Mouse (Mus musculus) heart, embryonic 14.5 days (tissue): Measurements from ENCODE around the gene Prmt3. TPM values are rescaled to one million over a fixed set of nuclear protein-coding genes. Genes with fewer than 3 reads are reported as not detected.

Experiments used
- ATAC-seq: fragments of 200-750 bp; cut with Nextera tagmentation; 2 replicates; pipeline ENCODE4 v1.8.0; 2017; ENCODE audit warnings: low read depth, moderate TSS enrichment; ENCODE audit not compliant: insufficient number of reproducible peaks, insufficient read depth, low FRiP score
- H3K27ac ChIP-seq, 2 experiments: fragments of 200-500 bp in 1 of 2; fragments of 300-500 bp in 1 of 2; sonication (generic) in 1 of 2; replicated peaks in 1 of 2; 2 replicates each; pipeline ENCODE4 v1.5.1; 2012 to 2014; ENCODE audit warnings: low read depth in 2 of 2, low read length in 2 of 2, control low read depth in 1 of 2, mild to moderate bottlenecking in 1 of 2, mixed read lengths in 1 of 2; ENCODE audit not compliant: control insufficient read depth in 1 of 2, insufficient read depth in 1 of 2
- H3K27me3 ChIP-seq: fragments of 300-500 bp; sonication (generic); 2 replicates; pipeline ENCODE4 v1.6.1; 2014; ENCODE audit warnings: mild to moderate bottlenecking, low read length, control low read depth; ENCODE audit not compliant: control insufficient read depth, insufficient read depth
- H3K36me3 ChIP-seq: fragments of 300-500 bp; sonication (generic); 2 replicates; pipeline ENCODE4 v1.6.1; 2014; ENCODE audit warnings: mild to moderate bottlenecking, control low read depth, low read length, mixed read lengths; ENCODE audit not compliant: control insufficient read depth, insufficient read depth
- H3K4me1 ChIP-seq, 2 experiments: fragments of 200-500 bp in 1 of 2; fragments of 300-500 bp in 1 of 2; sonication (generic) in 1 of 2; 2 replicates each; pipeline ENCODE4 v1.6.1; 2012 to 2014; ENCODE audit warnings: low read length in 2 of 2, control low read depth in 1 of 2, mixed read lengths in 1 of 2; ENCODE audit not compliant: control insufficient read depth in 2 of 2, insufficient read depth in 2 of 2
- H3K4me2 ChIP-seq: fragments of 300-500 bp; sonication (generic); 2 replicates; pipeline ENCODE4 v1.6.1; 2014; ENCODE audit warnings: mild to moderate bottlenecking, low read length
- H3K4me3 ChIP-seq, 2 experiments: fragments of 200-500 bp in 1 of 2; fragments of 300-500 bp in 1 of 2; sonication (generic) in 1 of 2; 2 replicates each; pipeline ENCODE4 v1.5.1; 2012 to 2014; ENCODE audit warnings: low read length in 2 of 2, mild to moderate bottlenecking in 2 of 2, control low read depth in 1 of 2, low read depth in 1 of 2, moderate library complexity in 1 of 2; ENCODE audit not compliant: control insufficient read depth in 1 of 2, insufficient read depth in 1 of 2
- H3K9ac ChIP-seq: fragments of 300-500 bp; sonication (generic); 2 replicates; pipeline ENCODE4 v1.6.1; 2014; ENCODE audit warnings: mild to moderate bottlenecking, low read length
- H3K9me3 ChIP-seq: fragments of 300-500 bp; sonication (generic); 2 replicates; pipeline ENCODE4 v1.6.1; 2016; ENCODE audit warnings: low read length, control low read depth; ENCODE audit not compliant: control insufficient read depth
- WGBS: fragments of 180-500 bp; shearing (Covaris S2); extraction: QIAGEN DNeasy Blood & Tissue Kit; methylation state at CpG from one replicate; pipeline ENCODE4 v1.1.7; 2014; 5-methylcytosine and 5-hydroxymethylcytosine counted together
- polyA plus RNA-seq: library from polyadenylated mRNA; unstranded; fragments of >200 nt; fragmentation: Nextera tagmentation; extraction: Ambion mirVana; gene quantifications from 2 replicates; pipeline ENCODE4 v1.2.1, GENCODE M21; 2014

The Prmt3 gene
- polyA plus RNA-seq, 1 experiment from 2014 or later = 45.7 TPM

- WGBS = 81% methylated on average over 3 of the region's 3 CpGs
- no peaks in the 10 kb centered on the region for H3K9me3 ChIP-seq
These were observed 80.1 kb downstream of the Prmt3 start for GRCm38 (mm10) chr7:49858257-49858656.

GRCm38 (mm10) chr7:49859820-49860219 lies 81.7 kb downstream of the Prmt3 start:
- no peak overlapping the region for H3K27ac ChIP-seq
- no peak overlapping the region for H3K4me3 ChIP-seq
- 94% methylated on average over 3 of the region's 3 CpGs for WGBS
- no peaks in the 10 kb centered on the region for H3K9me3 ChIP-seq
- no peak overlapping the region for H3K4me2 ChIP-seq
- H3K9ac ChIP-seq = no peak overlapping the region
- ATAC-seq = no peak
- H3K27me3 ChIP-seq = no peaks in the 10 kb centered on the region
- H3K36me3 ChIP-seq = peaks cover 23% of the 10 kb centered on the region
- H3K4me1 ChIP-seq = peaks cover 2 to 7% of the 10 kb centered on the region in 2 experiments; a peak in 2 of 4 replicates

More at GRCm38 (mm10) chr7:49858257-49858656, 80.1 kb downstream of the Prmt3 start:
- Histone ChIP-seq H3K27ac (no peak overlapping the region), H3K9ac (no peak overlapping the region), H3K4me1 (peaks cover 2 to 14% of the 10 kb centered on the region in 2 experiments; a peak in 3 of 4 replicates), H3K27me3 (no peaks in the 10 kb centered on the region), H3K4me3 (no peak overlapping the region), H3K36me3 (peaks cover 27% of the 10 kb centered on the region), H3K4me2 (no peak overlapping the region)
- ATAC-seq = no peak

- Histone ChIP-seq H3K4me2 (no peak overlapping the region), H3K9me3 (no peaks in the 10 kb centered on the region), H3K27me3 (no peaks in the 10 kb centered on the region), H3K27ac (no peak overlapping the region), H3K9ac (no peak overlapping the region), H3K4me1 (peaks cover 2 to 7% of the 10 kb centered on the region in 2 experiments; a peak in 2 of 4 replicates), H3K4me3 (no peak overlapping the region), H3K36me3 (peaks cover 23% of the 10 kb centered on the region)
- no peak for ATAC-seq
- WGBS = 95% methylated on average over 2 of the region's 2 CpGs
These were observed 83.0 kb downstream of the Prmt3 start for GRCm38 (mm10) chr7:49861196-49861595.

GRCm38 (mm10) chr7:49863753-49864152 lies 85.6 kb downstream of the Prmt3 start:
- no peak overlapping the region for H3K9ac ChIP-seq
- peaks cover 7% of the 10 kb centered on the region; the same call in 1 of the 2 replicates for H3K36me3 ChIP-seq
- H3K9me3 ChIP-seq = no peaks in the 10 kb centered on the region
- H3K27ac ChIP-seq = no peak overlapping the region
- H3K27me3 ChIP-seq = no peaks in the 10 kb centered on the region
- H3K4me1 ChIP-seq = peaks cover 2 to 7% of the 10 kb centered on the region in 2 experiments; a peak in 2 of 4 replicates
- WGBS = 63% methylated on average over 3 of the region's 3 CpGs
- no peak for ATAC-seq
- H3K4me2 ChIP-seq = no peak overlapping the region
- no peak overlapping the region for H3K4me3 ChIP-seq

GRCm38 (mm10) chr7:49869656-49870055 lies 91.5 kb downstream of the Prmt3 start:
- ATAC-seq = no peak
- peaks cover 2 to 5% of the 10 kb centered on the region in 2 experiments; a peak in 3 of 4 replicates for H3K4me1 ChIP-seq
- H3K4me3 ChIP-seq = no peak overlapping the region
- no peak overlapping the region for H3K27ac ChIP-seq
- no peaks in the 10 kb centered on the region for H3K36me3 ChIP-seq
- H3K27me3 ChIP-seq = no peaks in the 10 kb centered on the region
- no peaks in the 10 kb centered on the region for H3K9me3 ChIP-seq
- H3K4me2 ChIP-seq = no peak overlapping the region
- WGBS = 53% methylated on average over 5 of the region's 5 CpGs
- H3K9ac ChIP-seq = no peak overlapping the region

GRCm38 (mm10) chr7:49870276-49870675 lies 92.1 kb downstream of the Prmt3 start:
- H3K4me2 ChIP-seq = no peak overlapping the region
- H3K27me3 ChIP-seq = no peaks in the 10 kb centered on the region
- no peaks in the 10 kb centered on the region for H3K36me3 ChIP-seq
- no peaks in the 10 kb centered on the region for H3K9me3 ChIP-seq
- WGBS = 53% methylated on average over 3 of the region's 3 CpGs
- H3K4me3 ChIP-seq = no peak overlapping the region
- H3K27ac ChIP-seq = no peak overlapping the region
- peaks cover 2 to 5% of the 10 kb centered on the region in 2 experiments; a peak in 3 of 4 replicates for H3K4me1 ChIP-seq
- no peak overlapping the region for H3K9ac ChIP-seq
- ATAC-seq = no peak

GRCm38 (mm10) chr7:49877307-49877706 lies 99.2 kb downstream of the Prmt3 start:
- WGBS = 72% methylated on average over 5 of the region's 5 CpGs
- ATAC-seq = no peak

GRCm38 (mm10) chr7:49879051-49879450 lies 100.9 kb downstream of the Prmt3 start:
- Histone ChIP-seq H3K9ac (no peak overlapping the region), H3K4me1 (peaks cover 9 to 12% of the 10 kb centered on the region in 2 experiments), H3K36me3 (no peaks in the 10 kb centered on the region), H3K4me2 (no peak overlapping the region), H3K9me3 (no peaks in the 10 kb centered on the region), H3K27ac (no peak overlapping the region), H3K4me3 (no peak overlapping the region), H3K27me3 (no peaks in the 10 kb centered on the region)
- WGBS = 81% methylated on average over 13 of the region's 13 CpGs
- ATAC-seq = no peak

More at GRCm38 (mm10) chr7:49877307-49877706, 99.2 kb downstream of the Prmt3 start:
- Histone ChIP-seq H3K9me3 (no peaks in the 10 kb centered on the region), H3K36me3 (no peaks in the 10 kb centered on the region), H3K27me3 (no peaks in the 10 kb centered on the region), H3K4me2 (no peak overlapping the region), H3K4me3 (no peak overlapping the region), H3K9ac (no peak overlapping the region), H3K4me1 (peaks cover 2 to 3% of the 10 kb centered on the region in 2 experiments; a peak in 2 of 4 replicates), H3K27ac (no peak overlapping the region)
